Mouse (Mus musculus) cerebellum, adult (tissue): ENCODE measurements around the gene Gm11214.

ENCODE experiments used
- ATAC-seq: cut with Nextera tagmentation; 2 replicates; pipeline ENCODE4 v1.9.2; 2017; ENCODE audit warnings: mild to moderate bottlenecking, moderate library complexity, mixed read lengths; ENCODE audit not compliant: insufficient number of reproducible peaks, low FRiP score, low TSS enrichment

The Gm11214 gene

DNA sequence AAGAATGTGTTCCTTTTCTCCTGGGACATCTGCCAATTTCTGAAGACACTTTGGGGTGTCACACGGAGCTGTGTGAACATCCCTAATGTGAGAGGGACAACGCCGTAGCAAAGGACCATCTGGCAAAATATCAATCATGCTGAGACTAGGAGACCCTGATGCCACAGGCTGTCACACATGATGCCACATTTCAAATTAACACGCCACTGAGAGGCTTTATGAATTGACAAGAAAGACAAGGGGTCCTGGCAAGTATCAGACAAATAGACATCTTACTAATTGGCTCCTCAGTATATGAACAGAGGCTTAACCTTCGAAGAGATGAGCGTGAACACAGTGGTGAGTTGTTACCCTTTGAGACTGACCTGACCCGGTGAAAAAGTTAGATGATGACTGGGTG is 2.6 kb upstream of the Gm11214 start:
- no peak for ATAC-seq

DNA sequence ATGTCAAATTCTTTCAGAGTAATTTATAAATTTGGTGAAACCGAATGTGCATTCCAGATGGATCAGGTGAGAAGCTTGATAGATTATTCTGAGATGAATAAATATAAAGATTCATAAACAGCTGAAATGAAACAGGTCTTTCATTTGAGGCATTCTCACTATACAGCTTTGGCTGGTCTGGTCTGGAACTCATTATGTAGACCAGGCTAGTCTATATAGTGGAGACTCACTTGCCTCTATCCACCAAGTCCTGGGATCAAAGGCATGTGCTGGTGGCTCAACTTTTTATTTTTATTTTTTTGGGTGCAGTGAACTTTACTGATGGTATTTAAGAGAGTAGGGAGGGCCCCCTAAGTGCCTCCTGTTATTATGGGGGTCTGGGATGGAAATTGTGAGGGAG is 1.3 kb downstream of the Gm11214 start:
- no peak for ATAC-seq

GRCm38 (mm10) chr4:63661426-63661825 is 1.8 kb downstream of the Gm11214 start:
- ATAC-seq: no peak

GRCm38 (mm10) chr4:63659775-63660174 is 3.4 kb downstream of the Gm11214 start:
- ATAC-seq: no peak

DNA sequence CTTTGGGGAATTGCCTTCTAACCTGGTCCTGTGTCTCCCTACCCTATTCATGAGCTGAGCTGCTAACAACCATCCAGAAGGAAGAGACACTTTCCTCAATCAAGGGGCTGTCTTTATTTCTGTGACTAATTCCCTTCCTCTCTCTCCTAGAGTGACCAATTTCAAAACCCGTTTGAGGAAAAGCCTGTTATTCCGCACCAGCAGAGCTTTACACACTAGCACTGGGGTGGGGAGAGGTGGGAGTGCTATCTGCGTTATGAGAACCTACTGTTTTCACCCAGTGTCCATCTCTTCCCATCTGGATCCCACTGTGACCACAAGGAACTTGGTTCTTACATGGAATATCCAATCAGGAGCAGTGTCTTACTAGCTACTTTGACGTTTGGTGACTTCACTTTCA is 4.1 kb downstream of the Gm11214 start:
- ATAC-seq: no peak

- no peak for ATAC-seq
Measured at GRCm38 (mm10) chr4:63654381-63654780, 8.8 kb downstream of the Gm11214 start.

DNA sequence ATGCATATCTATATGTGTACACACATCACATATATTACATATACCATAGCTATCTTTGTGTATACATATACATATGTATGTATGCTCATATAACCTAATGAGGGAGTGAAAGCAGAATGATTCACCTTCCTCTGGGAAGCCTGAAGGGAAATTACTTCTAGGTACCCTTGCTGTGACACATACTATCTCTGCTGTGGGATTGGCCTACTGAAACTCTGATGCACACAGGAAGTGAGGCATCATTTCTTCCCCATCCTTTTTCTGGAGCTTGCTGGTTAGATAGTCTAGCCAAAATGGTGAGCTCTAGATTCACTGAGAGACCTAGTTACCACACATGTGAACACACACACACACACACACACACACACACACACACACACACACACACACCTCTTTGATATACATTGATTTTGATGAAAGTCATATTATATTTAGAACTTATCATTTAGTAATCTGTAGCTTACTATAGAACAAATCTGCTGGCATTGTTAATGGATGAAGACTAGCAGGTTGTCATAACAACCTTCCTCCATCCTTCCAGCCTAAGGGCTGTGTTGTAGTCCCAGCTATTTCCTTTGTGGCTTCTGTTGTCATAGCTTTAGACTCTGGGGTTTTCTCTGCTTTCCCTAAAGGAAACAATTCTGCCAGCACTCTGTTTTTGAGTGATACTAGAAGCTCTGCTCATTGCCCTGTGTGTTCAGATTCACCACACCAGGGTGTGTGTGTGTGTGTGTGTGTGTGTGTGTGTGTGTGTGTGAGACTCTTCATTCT is 19.0 kb downstream of the Gm11214 start:
- no peak for ATAC-seq

GRCm38 (mm10) chr4:63639842-63640241 is 23.3 kb downstream of the Gm11214 start:
- ATAC-seq: no peak

GRCm38 (mm10) chr4:63638603-63639002 is 24.6 kb downstream of the Gm11214 start:
- no peak for ATAC-seq

DNA sequence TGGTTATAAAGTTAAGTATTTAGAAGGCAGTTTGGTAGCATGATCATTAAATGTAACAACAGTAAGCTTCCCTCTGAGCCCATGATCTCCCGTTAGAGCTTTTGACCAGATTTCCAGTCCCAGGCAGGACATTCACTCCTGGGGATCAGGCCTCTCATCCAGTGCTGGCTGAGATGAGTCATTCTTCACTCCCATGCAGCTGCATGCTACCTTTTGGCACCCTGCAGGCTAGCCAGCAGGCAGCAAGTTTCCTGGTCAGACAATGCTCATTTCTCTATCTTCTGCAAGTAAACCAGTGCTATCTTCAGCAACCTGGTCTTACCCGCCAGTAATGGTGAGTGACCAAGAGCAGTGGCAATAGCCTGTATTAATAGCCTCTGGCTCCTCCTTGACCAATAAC is 30.0 kb downstream of the Gm11214 start:
- ATAC-seq: no peak

- no peak for ATAC-seq
Measured at GRCm38 (mm10) chr4:63627111-63627510, 36.1 kb downstream of the Gm11214 start.

- no peak for ATAC-seq
Measured at GRCm38 (mm10) chr4:63625563-63626080, 37.6 kb downstream of the Gm11214 start.

- ATAC-seq: no peak
Measured at GRCm38 (mm10) chr4:63622378-63622835, 40.8 kb downstream of the Gm11214 start, which contains the start of gene Tex48. Gene Tex48 (minus strand): TSS chr4:63622428.

DNA sequence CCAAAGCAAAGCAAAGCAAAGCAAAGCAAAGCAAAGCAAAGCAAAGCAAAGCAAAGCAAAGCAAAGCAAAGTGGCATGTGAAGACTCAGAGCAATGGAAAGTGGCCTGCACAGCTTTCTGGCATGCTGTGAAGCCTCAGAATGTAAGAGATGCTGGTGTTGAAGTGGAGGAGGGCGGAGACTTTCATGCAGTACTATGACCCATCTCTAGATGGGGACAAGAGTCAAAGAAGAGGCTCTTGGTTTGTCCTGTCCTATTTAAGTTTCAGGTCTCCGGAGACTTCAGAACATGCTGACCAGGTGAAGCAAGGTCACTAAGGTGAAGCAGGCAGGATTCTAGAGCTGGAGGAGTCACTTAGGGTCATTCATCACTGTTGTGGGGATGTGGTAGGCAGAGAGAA is 41.3 kb downstream of the Gm11214 start:
- no peak for ATAC-seq
